Mouse (Mus musculus) right cerebral cortex, postnatal 10 days (tissue): ENCODE data around the gene Fam214a.
A peak's percentile ranks its signal among the peaks of the same experiment; 100 is the strongest.

Experiments
- DNase-seq, 2 experiments: peaks; one replicate each; pipeline ENCODE4 v3.0.0; 2021; ENCODE audit warnings: low spot score in 2 of 2

Fam214a gene

GRCm38 (mm10) chr9:74952106-74952505 lies 578 bp upstream of the Fam214a start:
- peak in 1 of 2 experiments; percentile 44 for DNase-seq

DNA sequence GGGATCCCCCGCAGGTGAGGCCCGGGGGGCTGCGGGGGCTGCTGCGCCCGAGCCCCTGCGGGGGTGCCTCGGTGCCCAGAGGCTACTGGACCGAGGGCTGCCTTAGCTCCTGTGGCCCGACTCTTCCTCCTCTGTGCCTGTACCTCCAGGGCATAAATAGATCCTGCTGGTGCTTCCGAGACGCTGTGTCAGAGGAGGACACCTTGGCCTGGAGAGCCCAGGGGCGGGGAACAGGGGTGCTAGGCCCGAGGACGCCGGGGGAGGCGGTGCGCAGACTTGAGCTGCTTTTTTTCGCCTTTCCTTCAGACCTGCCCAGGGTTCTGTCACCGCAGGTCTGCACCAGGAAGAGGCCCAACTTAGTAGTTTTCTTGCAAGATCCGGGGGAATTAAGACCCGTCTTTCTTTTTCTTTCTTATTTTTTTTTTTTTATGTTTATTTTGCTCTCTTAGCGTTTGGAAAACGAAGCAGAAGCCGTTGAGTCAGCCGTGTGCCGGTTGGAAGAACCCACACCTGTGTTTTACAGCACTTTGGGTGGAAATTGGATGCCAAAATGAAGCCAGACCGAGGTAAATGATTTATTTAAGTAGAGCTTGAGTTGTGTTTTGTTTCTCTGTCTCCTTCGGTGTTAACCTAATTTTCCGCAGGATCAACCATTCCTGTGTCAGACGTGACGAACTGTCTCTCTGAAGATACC lies 728 bp downstream of the Fam214a start:
- DNase-seq: peak; percentile 59 to 67

- DNase-seq: no peak
Observed at GRCm38 (mm10) chr9:74953959-74954279, 1.2 kb downstream of the Fam214a start.

- no peak for DNase-seq
Observed at GRCm38 (mm10) chr9:74954387-74954786, 1.7 kb downstream of the Fam214a start.

GRCm38 (mm10) chr9:74960630-74961029 lies 7.9 kb downstream of the Fam214a start:
- no peak for DNase-seq

- peak in 1 of 2 experiments; percentile 37 for DNase-seq
Observed at GRCm38 (mm10) chr9:74961073-74961575, 8.4 kb downstream of the Fam214a start.

DNA sequence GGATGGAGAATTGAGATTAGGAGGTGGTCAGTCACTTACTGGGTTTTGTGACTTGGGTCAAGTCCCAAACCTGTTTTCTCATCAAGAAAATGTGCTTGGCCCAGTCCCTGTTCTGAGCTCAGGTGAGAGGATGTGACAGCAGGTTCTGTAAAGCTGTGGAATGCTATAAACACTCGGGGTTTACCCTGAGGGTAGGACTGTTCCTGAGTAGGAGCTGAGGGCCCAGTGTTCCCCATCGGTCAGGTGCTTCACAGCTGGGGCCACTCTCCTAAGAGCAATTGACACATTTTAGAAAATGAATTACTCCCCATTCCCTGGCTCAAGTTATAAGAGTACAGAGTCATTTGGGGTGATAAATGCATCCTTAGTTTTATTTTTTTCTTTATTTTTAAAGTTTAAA lies 11.3 kb downstream of the Fam214a start:
- DNase-seq: no peak

DNA sequence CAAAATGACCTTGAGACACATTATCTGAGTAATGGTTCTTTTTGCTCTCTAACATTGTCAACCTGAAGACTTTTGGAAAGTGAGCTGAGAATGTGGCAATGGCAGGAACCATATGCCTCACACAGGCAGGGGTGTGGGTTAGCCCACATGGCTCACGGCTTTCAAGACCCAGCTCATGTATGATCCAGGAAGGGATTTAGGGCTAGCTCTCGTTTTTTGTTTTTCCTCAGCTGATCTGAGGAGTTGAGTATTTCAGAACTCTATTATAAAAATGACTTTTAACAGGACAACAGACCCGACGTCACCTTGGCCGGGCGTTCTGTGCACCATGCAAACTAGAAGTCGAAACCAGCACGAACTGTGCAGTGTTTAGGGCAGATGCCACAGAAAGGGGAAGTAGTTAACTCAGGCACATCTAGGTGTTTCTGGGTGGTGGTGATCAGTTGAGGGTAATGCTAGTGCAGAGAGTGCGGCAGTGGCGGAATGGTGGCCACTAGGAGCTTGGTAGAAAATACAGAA lies 12.2 kb downstream of the Fam214a start:
- DNase-seq: no peak

DNA sequence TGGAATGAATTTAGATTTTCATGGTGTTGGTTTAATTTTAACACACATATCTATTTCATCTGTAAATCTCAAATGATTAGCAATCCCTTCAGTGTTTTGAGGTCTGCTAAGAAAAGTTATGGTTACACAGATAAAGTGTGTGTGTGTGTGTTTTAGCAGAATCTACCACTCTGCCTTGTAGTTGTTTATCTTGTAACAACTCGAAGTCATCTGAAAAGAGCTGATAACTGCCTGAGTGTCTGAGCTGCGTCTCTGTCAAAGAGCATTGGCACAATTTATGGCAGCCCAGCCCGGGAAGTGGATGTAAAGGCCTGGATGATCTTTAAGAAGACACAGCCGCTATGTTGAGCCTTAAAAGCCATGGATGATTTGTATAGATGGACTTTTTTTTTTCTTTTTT lies 13.5 kb downstream of the Fam214a start:
- DNase-seq: no peak

- no peak for DNase-seq
Observed at GRCm38 (mm10) chr9:74968647-74969428, 16.2 kb downstream of the Fam214a start.

- DNase-seq: no peak
Observed at GRCm38 (mm10) chr9:74970591-74970990, 17.9 kb downstream of the Fam214a start.

- DNase-seq: no peak
Observed at GRCm38 (mm10) chr9:74971191-74971976, 18.7 kb downstream of the Fam214a start.

- DNase-seq: no peak
Observed at GRCm38 (mm10) chr9:74972736-74973135, 20.1 kb downstream of the Fam214a start.

DNA sequence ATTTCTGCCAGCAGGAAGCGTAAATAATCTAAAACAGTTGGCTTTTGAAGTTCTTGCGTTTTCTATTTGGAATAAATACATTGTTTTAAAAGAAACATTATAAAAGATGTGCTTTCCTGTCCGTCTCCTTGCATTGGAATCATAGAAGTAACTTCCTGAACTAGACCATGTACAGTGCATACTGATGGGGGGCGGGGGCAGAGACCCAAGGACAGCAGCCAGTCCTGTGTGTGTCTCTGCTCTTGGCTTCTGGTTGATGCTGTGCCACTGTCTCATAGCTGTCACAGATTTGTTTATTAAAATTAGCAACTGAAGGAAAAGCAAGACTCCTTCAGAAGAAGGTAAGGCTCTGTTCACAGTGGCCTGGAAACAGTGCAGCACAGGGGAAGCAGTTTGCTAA lies 20.5 kb downstream of the Fam214a start:
- no peak for DNase-seq

- peak; percentile 39 to 50 for DNase-seq
Observed at GRCm38 (mm10) chr9:74974758-74975157, 22.1 kb downstream of the Fam214a start.

DNA sequence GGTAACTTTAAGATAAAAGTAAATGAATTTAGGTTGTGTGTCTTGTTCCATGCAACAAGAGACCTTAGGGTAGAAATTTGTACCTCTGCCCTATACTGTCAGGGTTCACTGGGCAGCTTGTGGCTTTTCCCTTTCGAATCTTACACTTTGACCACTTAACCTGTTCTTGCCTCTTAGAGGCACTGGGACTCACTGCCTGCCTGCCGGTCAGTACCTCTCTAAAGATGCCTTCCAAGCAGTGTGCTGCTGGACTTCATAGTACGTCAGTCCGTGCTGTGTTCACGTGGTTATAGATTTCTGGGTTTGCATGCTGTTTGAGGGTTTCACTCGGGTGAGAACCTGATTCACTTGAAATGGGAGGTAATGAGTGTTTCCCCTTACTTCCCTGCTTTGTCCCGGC lies 22.7 kb downstream of the Fam214a start:
- DNase-seq: no peak

DNA sequence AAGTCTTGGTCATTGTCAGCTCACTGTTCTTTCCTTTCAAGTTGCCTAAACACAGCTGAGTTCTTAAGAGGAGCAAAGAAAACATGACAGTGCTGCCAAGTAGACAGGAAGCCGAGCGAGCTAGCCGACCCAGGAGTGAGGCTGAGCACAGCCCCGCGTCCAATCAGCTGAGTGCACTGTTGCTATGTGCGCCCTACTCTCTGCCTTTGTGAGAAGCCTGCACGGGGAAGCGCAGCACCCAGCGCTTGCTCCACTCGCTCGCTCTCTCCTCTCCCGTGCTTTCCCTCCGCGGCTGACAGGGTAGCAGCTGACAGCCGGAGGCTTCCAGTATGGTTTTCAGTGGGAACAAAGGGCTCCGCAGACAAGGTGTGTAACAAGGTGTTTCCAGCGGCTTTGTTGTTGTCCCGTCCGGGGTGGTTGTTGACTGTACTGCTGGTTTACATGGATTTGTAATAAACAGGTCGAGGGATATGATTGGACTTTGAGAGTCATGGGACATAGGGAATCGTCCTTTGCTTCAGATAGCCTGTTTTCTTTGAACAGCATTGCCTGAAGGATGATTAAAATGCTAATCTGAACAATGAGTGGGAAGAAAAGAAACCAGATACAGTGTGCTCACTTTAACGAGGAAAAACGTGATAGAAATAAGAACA lies 23.4 kb downstream of the Fam214a start:
- DNase-seq: peak; percentile 94 to 96

GRCm38 (mm10) chr9:74977251-74977650 lies 24.6 kb downstream of the Fam214a start:
- DNase-seq: no peak

- DNase-seq: no peak
Observed at GRCm38 (mm10) chr9:74977962-74978361, 25.3 kb downstream of the Fam214a start.

DNA sequence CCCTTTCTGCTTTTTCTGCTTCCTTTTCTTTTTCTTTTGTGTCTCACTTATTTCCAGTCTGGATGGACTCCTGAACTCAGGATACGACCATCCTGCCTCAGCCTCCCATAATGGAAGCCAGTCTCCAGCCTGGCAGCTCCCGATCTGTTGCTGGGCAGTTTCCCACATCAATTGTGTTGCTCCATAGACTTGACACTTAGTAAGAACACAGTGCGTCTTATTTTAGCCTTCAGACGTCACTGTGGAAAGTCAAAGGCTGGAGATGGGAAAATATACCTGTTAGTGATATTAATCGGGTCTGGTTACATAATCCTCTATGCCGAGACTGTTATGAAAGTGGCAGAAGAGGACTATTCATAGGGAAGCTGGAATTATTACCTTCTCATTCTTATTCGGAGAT lies 26.2 kb downstream of the Fam214a start:
- DNase-seq: no peak

GRCm38 (mm10) chr9:74979371-74979770 lies 26.7 kb downstream of the Fam214a start:
- DNase-seq: no peak

GRCm38 (mm10) chr9:74979866-74980265 lies 27.2 kb downstream of the Fam214a start:
- DNase-seq: no peak
